Mouse (Mus musculus) liver, embryonic 11.5 days (tissue): ENCODE data around the gene Kcnip1. TPM values are rescaled to one million over a fixed set of nuclear protein-coding genes. Genes with fewer than 3 reads are reported as not detected.

Source experiments
- ATAC-seq: fragments of 200-750 bp; cut with Nextera tagmentation; replicated peaks from 2 replicates; pipeline ENCODE4 v1.8.0; 2017; ENCODE audit warnings: moderate number of reproducible peaks, mild to moderate bottlenecking, moderate TSS enrichment, moderate library complexity; ENCODE audit not compliant: low FRiP score
- DNase-seq: peaks from one replicate; pipeline ENCODE4 v3.0.0-alpha.2; 2017; ENCODE audit warnings: low spot score
- H3K27ac ChIP-seq: fragments of 300-500 bp; sonication (generic); 2 replicates; pipeline ENCODE4 v1.5.1; 2014; ENCODE audit warnings: mild to moderate bottlenecking, low read depth, low read length, control low read depth
- H3K27me3 ChIP-seq: fragments of 300-500 bp; sonication (generic); replicated peaks from 2 replicates; pipeline ENCODE4 v1.6.1; 2014; ENCODE audit warnings: low read length, mixed read lengths; ENCODE audit not compliant: control insufficient read depth, insufficient read depth
- H3K36me3 ChIP-seq: fragments of 300-500 bp; sonication (generic); 2 replicates; pipeline ENCODE4 v1.6.1; 2014; ENCODE audit warnings: mild to moderate bottlenecking, low read length, moderate library complexity, mixed read lengths; ENCODE audit not compliant: control insufficient read depth, insufficient read depth
- H3K4me1 ChIP-seq: fragments of 300-500 bp; sonication (generic); replicated peaks from 2 replicates; pipeline ENCODE4 v1.6.1; 2014; ENCODE audit warnings: low read length, mixed read lengths; ENCODE audit not compliant: control insufficient read depth, insufficient read depth
- H3K4me2 ChIP-seq: fragments of 300-500 bp; sonication (generic); 2 replicates; pipeline ENCODE4 v1.6.1; 2014; ENCODE audit warnings: mild to moderate bottlenecking, control low read depth, moderate library complexity
- H3K4me3 ChIP-seq: fragments of 300-500 bp; sonication (generic); 2 replicates; pipeline ENCODE4 v1.5.1; 2014; ENCODE audit warnings: low read depth, low read length, control low read depth
- H3K9ac ChIP-seq: fragments of 300-500 bp; sonication (generic); 2 replicates; pipeline ENCODE4 v1.6.1; 2014; ENCODE audit warnings: low read depth, low read length, control low read depth
- H3K9me3 ChIP-seq: fragments of 300-500 bp; sonication (generic); 2 replicates; pipeline ENCODE4 v1.6.1; 2016; ENCODE audit warnings: low read length, inconsistent platforms, mixed read lengths; ENCODE audit not compliant: control insufficient read depth
- WGBS: fragments of 180-500 bp; shearing (Covaris S2); extraction: QIAGEN DNeasy Blood & Tissue Kit; methylation state at CpG from one replicate; pipeline ENCODE4 v1.1.7; 2014; 5-methylcytosine and 5-hydroxymethylcytosine counted together
- polyA plus RNA-seq: library from polyadenylated mRNA; unstranded; fragments of >200 nt; fragmentation: Nextera tagmentation; extraction: Ambion mirVana; gene quantifications from 2 replicates; pipeline ENCODE4 v1.2.1, GENCODE M21; 2014

The Kcnip1 gene
- polyA plus RNA-seq = 1.2 and 2.0 TPM in 2 replicates

- no peak within 1 kb of the TSS for H3K27ac ChIP-seq
- ATAC-seq (no peak), DNase-seq (no peak)
- no peak within 1 kb of the TSS for H3K4me3 ChIP-seq
- no peaks in the 10 kb centered on the region for H3K9me3 ChIP-seq
- no peaks in the 10 kb centered on the region for H3K4me1 ChIP-seq
- no peak within 1 kb of the TSS for H3K9ac ChIP-seq
- WGBS = 26% methylated on average over 12 of the region's 12 CpGs
- H3K36me3 ChIP-seq = no peaks in the 10 kb centered on the region
- H3K4me2 ChIP-seq = no peak within 1 kb of the TSS
- H3K27me3 ChIP-seq = peaks cover 4% of the 10 kb centered on the region; the same call in 1 of the 2 replicates
Measured at GRCm38 (mm10) chr11:33992938-33993337, at the start of gene Kcnip1. TSS of gene Kcnip1 (minus strand) at chr11:33993152.

DNA sequence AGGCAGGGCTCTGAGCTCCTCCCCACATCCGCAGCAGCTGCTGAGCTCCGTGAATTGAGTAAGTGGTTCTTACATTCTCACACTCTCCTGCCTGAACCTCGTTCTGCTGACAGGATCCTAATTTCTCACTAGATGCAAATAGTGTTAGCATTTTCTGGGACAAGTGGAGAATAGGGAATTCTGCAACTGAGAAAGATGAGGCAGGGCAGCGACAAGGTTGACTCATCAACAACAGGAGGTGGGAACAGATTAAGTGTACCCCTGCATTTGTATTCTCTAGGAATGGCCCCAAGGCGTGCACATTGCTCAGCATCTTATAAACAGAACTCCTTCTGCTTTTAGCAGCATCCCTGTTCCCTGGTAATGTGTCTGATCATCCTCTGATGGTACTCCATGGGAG is 47.1 kb upstream of the Kcnip1 start:
- Histone ChIP-seq H3K27me3 (no peaks in the 10 kb centered on the region), H3K9me3 (no peaks in the 10 kb centered on the region), H3K4me3 (no peak overlapping the region), H3K27ac (no peak overlapping the region), H3K9ac (no peak overlapping the region), H3K4me1 (no peaks in the 10 kb centered on the region), H3K4me2 (no peak overlapping the region), H3K36me3 (no peaks in the 10 kb centered on the region)
- no peak for DNase-seq
- 82% methylated on average over 5 of the region's 5 CpGs for WGBS
- no peak for ATAC-seq

DNA sequence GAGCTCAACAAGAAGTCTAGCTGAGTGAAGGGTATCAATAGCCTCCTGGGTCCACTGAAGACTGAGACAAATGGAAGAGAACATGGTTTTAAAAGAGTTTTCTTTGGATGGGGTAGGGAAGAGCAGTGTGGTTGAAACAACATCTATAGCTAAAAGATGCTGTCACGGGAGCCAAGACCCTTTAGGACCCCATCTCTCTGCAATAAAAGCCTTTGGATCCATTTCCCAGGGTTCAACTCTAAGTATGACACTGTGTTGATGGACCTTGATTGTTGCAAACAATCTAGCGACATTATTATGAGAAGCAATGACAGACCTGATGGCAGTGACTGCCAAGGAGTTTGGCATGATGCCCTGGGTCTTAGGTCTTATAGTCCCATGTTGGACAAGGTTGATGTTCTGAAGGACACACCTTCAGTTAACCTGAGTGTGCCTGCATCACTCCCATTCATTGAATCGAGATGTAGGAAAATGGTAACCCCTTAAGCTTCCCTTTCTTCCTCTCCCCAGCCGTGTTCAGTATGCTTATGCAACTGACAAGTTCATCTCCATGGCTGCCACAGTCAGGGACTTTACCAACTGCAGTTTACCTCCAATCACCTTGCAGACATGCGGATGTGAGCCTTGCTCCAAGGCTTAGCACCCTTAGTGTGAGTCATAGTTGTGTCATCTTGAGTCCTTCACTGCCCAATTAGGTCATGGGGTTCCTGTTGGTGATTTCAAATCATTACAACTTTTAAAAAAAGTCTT is 43.1 kb upstream of the Kcnip1 start:
- 75% methylated on average over 5 of the region's 5 CpGs for WGBS
- no peak overlapping the region for H3K9ac ChIP-seq
- no peaks in the 10 kb centered on the region for H3K9me3 ChIP-seq
- no peak overlapping the region for H3K4me3 ChIP-seq
- DNase-seq (no peak), ATAC-seq (no peak)
- H3K4me1 ChIP-seq = peaks cover 4% of the 10 kb centered on the region; the same call in 1 of the 2 replicates
- no peaks in the 10 kb centered on the region for H3K27me3 ChIP-seq
- no peak overlapping the region for H3K4me2 ChIP-seq
- H3K36me3 ChIP-seq = no peaks in the 10 kb centered on the region
- H3K27ac ChIP-seq = no peak overlapping the region

- DNase-seq = no peak
Measured at GRCm38 (mm10) chr11:34034794-34035193, 41.8 kb upstream of the Kcnip1 start.

GRCm38 (mm10) chr11:34034008-34034505 is 41.1 kb upstream of the Kcnip1 start:
- no peaks in the 10 kb centered on the region for H3K9me3 ChIP-seq
- H3K4me2 ChIP-seq = no peak overlapping the region
- H3K27me3 ChIP-seq = no peaks in the 10 kb centered on the region
- no peaks in the 10 kb centered on the region for H3K36me3 ChIP-seq
- no peak overlapping the region for H3K9ac ChIP-seq
- ATAC-seq (no peak), DNase-seq (no peak)
- peaks cover 5% of the 10 kb centered on the region; the same call in 1 of the 2 replicates for H3K4me1 ChIP-seq
- H3K27ac ChIP-seq = no peak overlapping the region
- H3K4me3 ChIP-seq = no peak overlapping the region
- 85% methylated on average over 5 of the region's 5 CpGs for WGBS

More at GRCm38 (mm10) chr11:34034794-34035193, 41.8 kb upstream of the Kcnip1 start:
- Histone ChIP-seq H3K36me3 (no peaks in the 10 kb centered on the region), H3K4me2 (no peak overlapping the region), H3K9me3 (no peaks in the 10 kb centered on the region), H3K4me1 (peaks cover 5% of the 10 kb centered on the region; the same call in 1 of the 2 replicates), H3K27me3 (no peaks in the 10 kb centered on the region), H3K27ac (no peak overlapping the region), H3K4me3 (no peak overlapping the region), H3K9ac (no peak overlapping the region)
- 70% methylated on average over 2 of the region's 2 CpGs for WGBS
- ATAC-seq = no peak

DNA sequence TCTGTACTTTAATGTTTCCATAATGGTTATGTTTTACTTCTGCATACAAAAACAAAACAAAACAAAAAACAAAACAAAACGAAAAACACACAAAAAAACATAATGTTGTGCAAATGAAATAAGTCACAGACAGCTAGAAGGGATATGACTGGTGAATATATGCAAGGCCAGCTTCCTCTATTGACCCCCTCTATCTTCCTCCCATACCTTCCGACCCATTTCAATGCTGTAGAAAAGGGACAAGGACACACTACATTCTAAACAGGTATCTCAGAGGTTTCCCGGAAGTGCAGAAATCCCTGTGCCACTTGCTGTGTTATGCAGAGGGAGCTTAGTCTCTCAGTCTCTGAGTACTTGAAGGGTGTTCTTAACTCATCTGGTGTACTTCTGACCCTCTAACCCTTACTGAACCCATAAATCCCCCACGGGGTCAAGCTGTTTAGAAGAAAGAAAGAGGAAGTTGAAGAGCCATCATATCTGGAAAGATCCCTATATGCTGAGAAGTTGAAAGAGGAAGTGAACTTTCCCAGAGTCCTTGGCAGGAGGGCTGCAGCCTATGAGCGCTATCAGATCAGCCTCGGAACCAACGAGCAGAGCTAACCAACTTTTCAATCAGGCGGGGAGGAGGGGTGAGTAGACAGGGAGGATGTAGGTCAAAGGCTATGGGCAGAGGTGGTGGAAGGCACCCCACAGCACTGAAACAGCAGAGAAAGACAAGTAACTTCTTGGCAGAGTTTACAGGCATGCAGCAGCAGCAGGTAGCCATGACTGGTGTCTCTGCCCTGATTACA is 38.3 kb upstream of the Kcnip1 start:
- Histone ChIP-seq H3K4me3 (no peak overlapping the region), H3K4me1 (peaks cover 5% of the 10 kb centered on the region; the same call in 1 of the 2 replicates), H3K27ac (no peak overlapping the region), H3K9ac (no peak overlapping the region), H3K9me3 (no peaks in the 10 kb centered on the region), H3K4me2 (peak overlapping the region; percentile 53), H3K36me3 (no peaks in the 10 kb centered on the region), H3K27me3 (no peaks in the 10 kb centered on the region)
- ATAC-seq (peak; percentile 80), DNase-seq (peak; percentile 34)
- 31% methylated on average over 8 of the region's 8 CpGs for WGBS

GRCm38 (mm10) chr11:34029658-34030057 is 36.7 kb upstream of the Kcnip1 start:
- 74% methylated on average over 5 of the region's 5 CpGs for WGBS
- H3K4me1 ChIP-seq = peaks cover 5% of the 10 kb centered on the region; the same call in 1 of the 2 replicates
- no peak overlapping the region for H3K4me3 ChIP-seq
- no peak overlapping the region for H3K27ac ChIP-seq
- H3K36me3 ChIP-seq = no peaks in the 10 kb centered on the region
- no peaks in the 10 kb centered on the region for H3K27me3 ChIP-seq
- DNase-seq (no peak), ATAC-seq (no peak)
- no peak overlapping the region for H3K4me2 ChIP-seq
- H3K9ac ChIP-seq = no peak overlapping the region
- no peaks in the 10 kb centered on the region for H3K9me3 ChIP-seq

DNA sequence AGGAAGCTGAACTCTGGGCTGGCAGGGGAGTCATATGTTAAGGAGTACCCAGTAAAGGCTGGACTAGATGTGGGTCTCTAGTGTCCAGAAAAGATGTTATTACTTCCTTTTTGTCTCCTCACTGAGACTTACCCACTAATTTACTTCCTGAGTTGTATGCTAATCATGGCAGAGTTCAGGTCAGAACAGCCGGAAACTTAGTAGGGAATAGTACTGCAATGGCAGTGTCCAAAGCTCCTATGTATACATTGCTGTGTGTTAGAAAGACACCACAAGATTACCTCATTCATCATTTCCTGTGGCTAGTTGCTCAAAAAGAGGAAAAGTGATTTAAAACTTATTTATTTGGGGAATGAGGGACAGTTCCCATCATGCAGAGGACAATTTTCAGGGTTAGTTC is 32.1 kb upstream of the Kcnip1 start:
- Histone ChIP-seq H3K36me3 (no peaks in the 10 kb centered on the region), H3K4me2 (no peak overlapping the region), H3K4me1 (no peaks in the 10 kb centered on the region), H3K27me3 (no peaks in the 10 kb centered on the region), H3K4me3 (no peak overlapping the region), H3K9me3 (no peaks in the 10 kb centered on the region), H3K27ac (no peak overlapping the region), H3K9ac (no peak overlapping the region)
- 75% methylated on average over 1 of the region's 1 CpGs for WGBS
- no peak for DNase-seq
- no peak for ATAC-seq
